Mouse (Mus musculus) neural tube, embryonic 14.5 days (tissue): Measurements from ENCODE around the gene Tns2. TPM values are rescaled to one million over a fixed set of nuclear protein-coding genes. Genes with fewer than 3 reads are reported as not detected.
"Not testable (repeated sequence)": the region's sequence is repeated elsewhere in the genome, so short reads cannot be mapped to it uniquely, and the experiment has no call there.

Experiments
- ATAC-seq: fragments of 200-750 bp; cut with Nextera tagmentation; 2 replicates; pipeline ENCODE4 v1.8.0; 2017; ENCODE audit warnings: low read depth, mild to moderate bottlenecking, moderate TSS enrichment, moderate library complexity
- H3K27ac ChIP-seq: fragments of 300-500 bp; sonication (generic); 2 replicates; pipeline ENCODE4 v1.5.1; 2014; ENCODE audit warnings: low read depth, mild to moderate bottlenecking, control low read depth, low read length, moderate library complexity, mixed read lengths
- H3K27me3 ChIP-seq: fragments of 300-500 bp; sonication (generic); 2 replicates; pipeline ENCODE4 v1.6.1; 2014; ENCODE audit warnings: low read length; ENCODE audit not compliant: control insufficient read depth, insufficient read depth
- H3K36me3 ChIP-seq: fragments of 300-500 bp; sonication (generic); 2 replicates; pipeline ENCODE4 v1.6.1; 2014; ENCODE audit warnings: low read length, mixed read lengths; ENCODE audit not compliant: control insufficient read depth, insufficient read depth
- H3K4me1 ChIP-seq: fragments of 300-500 bp; sonication (generic); 2 replicates; pipeline ENCODE4 v1.6.1; 2014; ENCODE audit warnings: low read length; ENCODE audit not compliant: control insufficient read depth, insufficient read depth
- H3K4me2 ChIP-seq: fragments of 300-500 bp; sonication (generic); 2 replicates; pipeline ENCODE4 v1.6.1; 2014; ENCODE audit warnings: mild to moderate bottlenecking, low read depth, low read length, control low read depth
- H3K4me3 ChIP-seq: fragments of 300-500 bp; sonication (generic); 2 replicates; pipeline ENCODE4 v1.5.1; 2014; ENCODE audit warnings: low read depth, low read length, control low read depth, mixed read lengths
- H3K9ac ChIP-seq: fragments of 300-500 bp; sonication (generic); replicated peaks from 2 replicates; pipeline ENCODE4 v1.6.1; 2014; ENCODE audit warnings: low read depth, mild to moderate bottlenecking, control low read depth, low read length, mixed read lengths
- H3K9me3 ChIP-seq: fragments of 300-500 bp; sonication (generic); 2 replicates; pipeline ENCODE4 v1.6.1; 2016; ENCODE audit warnings: low read length; ENCODE audit not compliant: control insufficient read depth
- WGBS: fragments of 180-500 bp; shearing (Covaris S2); extraction: QIAGEN DNeasy Blood & Tissue Kit; methylation state at CpG from one replicate; pipeline ENCODE4 v1.1.7; 2014; 5-methylcytosine and 5-hydroxymethylcytosine counted together
- polyA plus RNA-seq: library from polyadenylated mRNA; unstranded; fragments of >200 nt; fragmentation: Nextera tagmentation; extraction: Ambion mirVana; gene quantifications from 2 replicates; pipeline ENCODE4 v1.2.1, GENCODE M21; 2014

Tns2 gene
- polyA plus RNA-seq, 1 experiment from 2014 or later = 4.3 TPM

DNA sequence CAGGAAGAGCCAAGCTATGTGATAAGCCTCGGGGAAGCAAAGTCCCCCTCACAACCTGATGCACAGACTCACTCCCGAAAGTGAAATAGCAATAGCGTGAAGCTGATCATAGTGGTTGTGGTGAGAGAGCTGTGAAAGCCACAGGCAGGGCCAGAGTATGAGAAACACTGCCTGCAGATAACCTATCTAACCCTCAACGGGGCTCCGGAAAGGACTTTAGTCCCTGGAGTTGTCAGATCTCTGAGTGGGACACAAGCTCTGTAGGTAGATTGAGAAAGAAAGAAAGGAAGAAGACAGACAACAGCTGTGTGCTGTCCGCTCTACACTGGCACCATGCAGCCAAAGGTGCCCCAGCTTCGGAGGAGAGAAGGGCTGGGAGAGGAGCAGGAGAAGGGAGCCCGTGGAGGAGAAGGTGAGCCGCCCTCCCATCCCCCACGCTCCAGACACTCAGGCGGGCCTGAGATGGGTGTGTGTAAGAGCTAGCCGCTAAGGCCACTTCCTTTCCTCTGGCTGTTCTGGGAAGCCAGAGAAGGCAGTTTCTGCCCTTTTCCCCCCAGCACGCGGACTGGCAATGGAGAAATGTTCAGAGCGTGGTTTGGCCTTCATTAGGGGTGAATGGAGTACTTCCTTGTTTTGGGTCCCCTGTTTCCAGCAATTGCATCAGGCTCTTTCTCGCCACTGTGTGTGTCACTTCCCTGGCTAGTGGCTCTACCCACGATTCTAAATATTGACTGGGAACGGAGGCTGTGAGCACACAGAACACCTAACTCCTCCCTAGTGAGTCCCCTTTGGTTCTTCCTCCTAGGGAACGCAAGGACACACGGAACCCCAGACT is 50.3 kb downstream of the Tns2 start, which contains the start of gene Soat2:
Soat2 (plus strand) TSS at position 226 of the 835 bp plus-strand sequence.
- H3K4me3 ChIP-seq = no peak within 1 kb of the TSS
- no peaks in the 10 kb centered on the region for H3K36me3 ChIP-seq
- peaks cover 5% of the 10 kb centered on the region for H3K27me3 ChIP-seq
- no peak for ATAC-seq
- no peaks in the 10 kb centered on the region for H3K9me3 ChIP-seq
- H3K9ac ChIP-seq = no peak within 1 kb of the TSS
- no peak within 1 kb of the TSS for H3K27ac ChIP-seq
- no peaks in the 10 kb centered on the region for H3K4me1 ChIP-seq
- WGBS = 61% methylated on average over 20 of the region's 20 CpGs
- H3K4me2 ChIP-seq = no peak within 1 kb of the TSS

GRCm38 (mm10) chr15:102152646-102153045 is 52.4 kb downstream of the Tns2 start:
- WGBS = 12% methylated on average over 4 of the region's 4 CpGs
- Histone ChIP-seq H3K4me2 (no peak overlapping the region), H3K36me3 (no peaks in the 10 kb centered on the region), H3K4me1 (no peaks in the 10 kb centered on the region), H3K9me3 (no peaks in the 10 kb centered on the region), H3K27me3 (no peaks in the 10 kb centered on the region), H3K4me3 (no peak overlapping the region), H3K9ac (no peak overlapping the region), H3K27ac (no peak overlapping the region)
- ATAC-seq = no peak

GRCm38 (mm10) chr15:102155006-102155405 is 54.8 kb downstream of the Tns2 start:
- not testable (repeated sequence) for H3K27ac ChIP-seq, ATAC-seq, H3K4me1 ChIP-seq, H3K4me3 ChIP-seq, H3K9ac ChIP-seq, H3K36me3 ChIP-seq, H3K9me3 ChIP-seq, H3K27me3 ChIP-seq, H3K4me2 ChIP-seq
- WGBS = 92% methylated on average over 6 of the region's 6 CpGs

DNA sequence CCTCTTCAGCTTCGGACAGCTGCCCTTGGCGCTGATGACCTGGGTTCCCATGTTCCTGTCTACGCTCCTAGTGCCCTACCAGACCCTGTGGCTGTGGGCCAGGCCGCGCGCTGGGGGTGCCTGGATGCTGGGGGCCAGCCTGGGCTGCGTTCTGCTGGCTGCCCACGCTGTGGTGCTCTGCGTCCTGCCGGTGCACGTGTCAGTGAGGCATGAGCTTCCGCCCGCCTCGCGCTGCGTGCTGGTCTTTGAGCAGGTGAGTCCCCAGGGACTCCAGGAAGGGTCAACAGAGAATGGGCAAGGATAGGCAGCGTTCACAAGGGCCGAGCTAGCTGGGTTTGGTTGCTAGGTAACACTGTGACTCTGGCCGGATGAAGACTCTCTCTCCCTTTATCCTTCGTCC is 56.6 kb downstream of the Tns2 start:
- H3K27ac ChIP-seq = no peak overlapping the region
- peak; percentile 17; the same call in 1 of the 2 replicates for ATAC-seq
- WGBS = 31% methylated on average over 20 of the region's 20 CpGs
- H3K4me1 ChIP-seq = no peaks in the 10 kb centered on the region
- no peak overlapping the region for H3K4me2 ChIP-seq
- no peaks in the 10 kb centered on the region for H3K36me3 ChIP-seq
- no peak overlapping the region for H3K4me3 ChIP-seq
- no peaks in the 10 kb centered on the region for H3K9me3 ChIP-seq
- H3K9ac ChIP-seq = no peak overlapping the region
- no peaks in the 10 kb centered on the region for H3K27me3 ChIP-seq

- no peak overlapping the region for H3K4me3 ChIP-seq
- H3K27ac ChIP-seq = no peak overlapping the region
- ATAC-seq = no peak
- H3K9me3 ChIP-seq = no peaks in the 10 kb centered on the region
- no peak overlapping the region for H3K4me2 ChIP-seq
- H3K9ac ChIP-seq = no peak overlapping the region
- no peaks in the 10 kb centered on the region for H3K4me1 ChIP-seq
- no peaks in the 10 kb centered on the region for H3K27me3 ChIP-seq
- no peaks in the 10 kb centered on the region for H3K36me3 ChIP-seq
- 64% methylated on average over 25 of the region's 27 CpGs for WGBS
Measured at GRCm38 (mm10) chr15:102160415-102161060, 60.3 kb downstream of the Tns2 start.

DNA sequence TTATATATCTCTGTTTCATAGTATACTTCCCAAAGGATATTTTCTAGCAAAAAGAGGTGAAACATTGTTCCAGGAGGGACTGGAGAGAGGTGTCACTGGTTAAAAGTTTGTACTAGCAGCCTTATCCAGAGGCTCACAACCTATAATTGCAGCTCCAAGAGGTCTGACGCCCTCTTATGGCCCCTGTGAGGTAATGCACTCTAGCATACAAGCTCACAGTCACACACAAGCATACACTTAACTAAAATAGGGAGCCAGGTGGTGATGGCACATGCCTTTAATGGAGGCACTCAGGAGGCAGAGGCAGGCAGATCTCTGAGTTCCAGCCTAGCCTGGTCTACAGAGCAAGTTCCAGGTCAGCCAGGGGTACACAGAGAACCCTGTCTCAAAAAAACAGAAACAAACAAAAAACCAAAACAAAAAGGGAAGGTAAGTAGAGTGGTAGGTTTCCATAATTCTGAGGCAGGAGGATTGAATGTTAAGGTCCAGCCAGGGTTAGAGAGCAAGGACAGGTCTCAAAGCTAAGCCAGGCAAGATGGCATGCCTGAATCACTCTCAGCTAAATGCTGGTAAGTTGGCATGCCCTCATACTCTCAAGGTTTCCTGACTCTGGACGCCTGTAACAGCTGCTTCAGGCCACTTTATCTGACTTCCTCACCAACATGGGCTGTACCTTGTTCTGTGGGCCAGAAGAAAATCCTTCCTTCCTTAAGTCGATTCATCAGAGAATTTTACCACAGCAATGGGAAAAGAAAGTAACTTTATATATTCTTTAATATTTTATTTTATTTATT is 63.9 kb downstream of the Tns2 start:
- no peak overlapping the region for H3K9ac ChIP-seq
- H3K4me2 ChIP-seq = no peak overlapping the region
- H3K4me1 ChIP-seq = no peaks in the 10 kb centered on the region
- no peaks in the 10 kb centered on the region for H3K9me3 ChIP-seq
- no peak overlapping the region for H3K4me3 ChIP-seq
- H3K27me3 ChIP-seq = no peaks in the 10 kb centered on the region
- 64% methylated on average over 3 of the region's 3 CpGs for WGBS
- H3K27ac ChIP-seq = no peak overlapping the region
- ATAC-seq = no peak
- H3K36me3 ChIP-seq = no peaks in the 10 kb centered on the region

GRCm38 (mm10) chr15:102165468-102166100 is 65.4 kb downstream of the Tns2 start:
- 66% methylated on average over 6 of the region's 6 CpGs for WGBS
- no peak overlapping the region for H3K27ac ChIP-seq
- no peak overlapping the region for H3K4me2 ChIP-seq
- H3K4me3 ChIP-seq = no peak overlapping the region
- H3K9ac ChIP-seq = no peak overlapping the region
- ATAC-seq = no peak
- H3K36me3 ChIP-seq = no peaks in the 10 kb centered on the region
- no peaks in the 10 kb centered on the region for H3K4me1 ChIP-seq
- no peaks in the 10 kb centered on the region for H3K27me3 ChIP-seq
- no peaks in the 10 kb centered on the region for H3K9me3 ChIP-seq
